Mouse (Mus musculus): ENCODE measurements around the gene Btbd35f5.
"Not testable (repeated sequence)": the region's sequence is repeated elsewhere in the genome, so short reads cannot be mapped to it uniquely, and the experiment has no call there.

Btbd35f5 gene

DNA sequence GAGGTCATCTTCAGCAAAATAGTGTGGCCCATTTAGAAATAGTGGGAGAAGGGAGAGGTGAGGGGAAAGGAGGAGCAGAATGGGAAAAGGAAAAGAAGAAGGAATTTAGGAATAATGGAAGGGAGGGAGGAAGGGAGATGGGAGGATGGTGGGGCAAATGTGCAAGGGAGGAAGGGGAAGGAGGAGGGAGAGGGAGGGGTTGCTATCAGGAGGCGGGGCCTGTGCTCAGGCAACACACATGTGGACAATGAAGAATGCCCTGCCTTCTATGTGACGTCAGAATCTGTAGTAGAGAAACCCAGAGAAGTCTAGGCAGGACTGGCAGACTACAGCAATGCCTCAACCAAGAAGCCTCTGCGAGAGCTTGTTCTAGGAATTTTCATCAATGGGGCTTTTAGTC is at the start of gene Btbd35f5:
Gene Btbd35f5, plus strand, starts transcription at position 301 of the 400 bp plus-strand sequence.
- DNase-seq (ENCODE audit: low spot score): not testable (repeated sequence)

- DNase-seq (ENCODE audit: low spot score): not testable (repeated sequence)
These were observed 32.2 kb upstream of the Btbd35f5 start, which contains the start of gene Gm21789 for GRCm38 (mm10) chrX:32941468-32941867. Gene Gm21789 (plus strand): TSS chrX:32941768.

All from MN1 (cell line).